Mouse (Mus musculus) kidney, adult 2 months (tissue): ENCODE data around the gene Brca1. TPM values are rescaled to one million over a fixed set of nuclear protein-coding genes. Genes with fewer than 3 reads are reported as not detected.
A peak's percentile ranks its signal among the peaks of the same experiment; 100 is the strongest.
"Not testable (repeated sequence)": the region's sequence is repeated elsewhere in the genome, so short reads cannot be mapped to it uniquely, and the experiment has no call there.

Source experiments
- DNase-seq: peaks from one replicate; pipeline ENCODE4 v3.0.0; 2021
- H3K27ac ChIP-seq: fragments of 200-500 bp; 2 replicates; pipeline ENCODE4 v1.5.1; 2012; ENCODE audit warnings: low read depth, low read length, control low read depth, inconsistent platforms; ENCODE audit not compliant: insufficient read depth
- H3K27me3 ChIP-seq: fragments of 200-500 bp; replicated peaks from 2 replicates; pipeline ENCODE4 v1.6.1; 2012; ENCODE audit warnings: mild to moderate bottlenecking, moderate library complexity, low read length, inconsistent platforms; ENCODE audit not compliant: control insufficient read depth, insufficient read depth
- H3K36me3 ChIP-seq: fragments of 200-500 bp; 2 replicates; pipeline ENCODE4 v1.6.1; 2012; ENCODE audit warnings: mild to moderate bottlenecking, moderate library complexity, low read length, inconsistent platforms; ENCODE audit not compliant: control insufficient read depth, insufficient read depth
- H3K4me1 ChIP-seq: fragments of 200-500 bp; 2 replicates; pipeline ENCODE4 v1.6.1; 2011; ENCODE audit warnings: low read length; ENCODE audit not compliant: control insufficient read depth, insufficient read depth
- H3K4me3 ChIP-seq: fragments of 200-500 bp; 2 replicates; pipeline ENCODE4 v1.5.1; 2011; ENCODE audit warnings: mild to moderate bottlenecking, low read depth, low read length, control low read depth; ENCODE audit not compliant: insufficient read depth
- CTCF ChIP-seq: fragments of 200-500 bp; conservative IDR thresholded peaks from 2 replicates; pipeline ENCODE4 v1.5.1; 2011; ENCODE audit warnings: low read depth, mild to moderate bottlenecking, control low read depth, low read length, moderate library complexity, mixed read lengths; ENCODE audit not compliant: insufficient read depth, insufficient read length
- POLR2A ChIP-seq: fragments of 200-500 bp; IDR thresholded peaks from one replicate; pipeline ENCODE4 v1.6.1; 2011; ENCODE audit warnings: low read depth, low read length, control low read depth
- WGBS: fragments of 180-500 bp; shearing (Covaris S2); methylation state at CpG from one replicate; pipeline ENCODE4 v1.1.7; 2018; 5-methylcytosine and 5-hydroxymethylcytosine counted together
- polyA plus RNA-seq: library from polyadenylated mRNA; depleted of rRNA; stranded (reverse); fragments of >200 nt; gene quantifications from 2 replicates; pipeline ENCODE4 v1.2.3, GENCODE M21; 2012

The Brca1 gene
- polyA plus RNA-seq, 1 experiment: 0.16 TPM

DNA sequence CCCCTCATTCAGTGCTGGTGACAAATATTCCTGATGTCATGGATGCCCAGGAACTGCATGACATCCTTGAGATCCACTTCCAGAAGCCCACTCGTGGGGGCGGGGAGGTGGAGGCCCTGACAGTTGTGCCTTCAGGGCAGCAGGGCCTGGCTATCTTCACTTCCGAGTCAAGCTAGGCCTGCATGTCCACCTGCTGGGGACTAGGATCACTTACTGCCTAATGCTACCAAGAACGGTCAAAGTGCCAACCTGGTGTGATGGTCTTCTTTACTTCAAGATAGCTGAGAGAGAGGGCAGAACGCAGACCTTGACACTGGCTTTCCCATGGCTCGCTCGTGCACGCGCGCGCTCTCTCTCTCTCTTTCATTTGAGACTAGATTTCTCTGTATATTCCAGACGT lies 93.5 kb downstream of the Brca1 start:
- no peak for TF ChIP-seq POLR2A
- TF ChIP-seq CTCF: no peak
- H3K36me3 ChIP-seq: no peaks in the 10 kb centered on the region
- no peak for DNase-seq
- peaks cover 4% of the 10 kb centered on the region; the same call in 1 of the 2 replicates for H3K4me1 ChIP-seq
- H3K4me3 ChIP-seq: no peak overlapping the region
- WGBS: 88% methylated on average over 12 of the region's 12 CpGs
- H3K27me3 ChIP-seq: no peaks in the 10 kb centered on the region
- no peak overlapping the region for H3K27ac ChIP-seq

DNA sequence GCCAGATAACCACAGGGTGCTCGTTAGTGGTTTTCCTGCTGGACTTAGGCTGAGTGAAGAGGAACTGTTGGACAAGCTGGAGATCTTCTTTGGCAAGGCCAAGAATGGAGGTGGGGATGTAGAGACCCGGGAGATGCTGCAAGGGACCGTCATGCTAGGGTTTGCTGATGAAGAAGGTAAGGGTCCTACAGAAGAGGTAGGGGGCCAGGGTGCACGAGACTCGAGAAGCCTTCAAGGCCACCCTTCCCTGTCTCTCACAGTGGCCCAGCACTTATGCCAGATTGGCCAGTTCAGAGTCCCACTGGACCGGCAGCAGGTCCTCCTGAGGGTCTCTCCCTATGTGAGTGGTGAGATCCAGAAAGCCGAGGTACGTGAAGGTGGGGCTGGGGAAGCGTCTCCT lies 94.1 kb downstream of the Brca1 start:
- WGBS: 91% methylated on average over 9 of the region's 9 CpGs
- TF ChIP-seq CTCF: no peak
- no peak for TF ChIP-seq POLR2A
- Histone ChIP-seq H3K27me3 (no peaks in the 10 kb centered on the region), H3K4me1 (peaks cover 4% of the 10 kb centered on the region; the same call in 1 of the 2 replicates), H3K4me3 (no peak overlapping the region), H3K36me3 (no peaks in the 10 kb centered on the region), H3K27ac (no peak overlapping the region)
- DNase-seq: no peak

DNA sequence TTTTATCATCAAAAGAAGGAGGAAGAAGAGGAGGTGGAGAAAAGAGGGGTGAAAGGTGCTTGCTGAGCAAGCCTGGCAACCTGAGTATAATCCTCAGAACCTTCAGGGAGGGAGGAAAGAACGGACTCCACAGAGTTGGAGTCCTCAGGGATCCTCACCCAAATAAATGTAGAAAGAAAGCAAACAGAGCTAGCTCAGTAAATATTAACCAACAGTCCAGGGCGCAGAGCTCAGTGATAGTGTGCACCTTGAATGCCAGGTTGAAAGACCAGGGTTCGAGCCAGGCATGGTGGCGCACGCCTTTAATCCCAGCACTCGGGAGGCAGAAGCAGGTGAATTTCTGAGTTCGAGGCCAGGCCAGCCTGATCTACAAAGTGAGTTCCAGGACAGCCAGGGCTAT lies 96.1 kb downstream of the Brca1 start:
- no peaks in the 10 kb centered on the region for H3K36me3 ChIP-seq
- peaks cover 4% of the 10 kb centered on the region; the same call in 1 of the 2 replicates for H3K4me1 ChIP-seq
- no peak overlapping the region for H3K27ac ChIP-seq
- TF ChIP-seq POLR2A (no peak), CTCF (no peak)
- H3K4me3 ChIP-seq: no peak overlapping the region
- H3K27me3 ChIP-seq: no peaks in the 10 kb centered on the region
- 59% methylated on average over 7 of the region's 7 CpGs for WGBS
- no peak for DNase-seq

DNA sequence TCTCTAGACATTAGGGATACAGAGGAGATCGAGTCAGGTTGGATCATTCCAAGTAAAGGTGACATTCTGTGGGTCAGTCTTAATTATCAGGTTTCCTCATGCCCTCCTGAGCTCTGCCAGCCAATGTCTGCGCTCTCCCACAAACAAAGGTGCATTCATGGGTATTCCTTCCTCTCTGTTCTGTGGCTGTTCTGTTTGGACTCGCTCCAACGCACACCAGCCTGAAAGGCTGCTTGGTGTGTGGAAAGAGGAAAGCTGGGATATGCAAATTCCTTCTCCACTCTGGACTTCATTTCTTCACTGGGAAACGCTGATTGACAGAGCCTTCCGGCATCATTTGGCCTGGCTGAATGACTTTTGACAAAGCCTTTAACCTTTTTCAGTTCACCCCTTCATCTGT lies 97.1 kb downstream of the Brca1 start:
- TF ChIP-seq POLR2A (no peak), CTCF (no peak)
- Histone ChIP-seq H3K4me1 (peaks cover 4% of the 10 kb centered on the region; the same call in 1 of the 2 replicates), H3K36me3 (no peaks in the 10 kb centered on the region), H3K4me3 (no peak overlapping the region), H3K27me3 (no peaks in the 10 kb centered on the region), H3K27ac (no peak overlapping the region)
- WGBS: 41% methylated on average over 6 of the region's 6 CpGs
- no peak for DNase-seq

DNA sequence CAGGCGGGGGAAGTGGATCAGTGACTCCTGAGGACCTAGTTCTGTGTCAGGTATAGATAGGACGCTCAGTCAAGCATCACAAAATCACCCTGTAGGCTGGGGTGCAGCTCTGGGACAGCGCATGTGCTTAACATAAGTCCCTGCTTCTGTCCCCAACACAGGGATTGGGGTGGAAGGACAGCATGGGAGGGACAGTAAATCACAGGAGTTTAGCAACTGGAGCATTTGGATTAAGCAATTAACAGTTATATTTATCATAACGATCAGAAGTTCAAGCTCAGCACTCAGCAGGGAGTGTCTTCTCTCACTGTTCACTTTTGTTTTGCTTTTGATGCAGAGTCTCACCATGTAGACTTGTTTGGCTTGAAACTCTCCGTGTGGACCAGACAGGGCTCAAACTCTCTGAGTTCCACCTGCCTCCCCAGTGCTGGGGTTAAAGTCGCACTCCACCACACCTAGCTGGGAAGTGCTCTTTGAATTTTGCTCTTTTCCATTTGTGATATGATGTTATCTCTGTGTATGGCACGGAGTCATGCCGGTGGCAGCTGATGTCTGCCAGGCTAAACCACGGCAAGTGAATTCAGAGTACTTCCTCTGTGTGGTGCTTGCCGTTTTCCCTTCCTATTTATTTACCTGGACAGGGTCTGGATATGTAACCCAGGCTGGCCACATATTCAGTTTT lies 99.5 kb downstream of the Brca1 start:
- DNase-seq: no peak
- no peaks in the 10 kb centered on the region for H3K36me3 ChIP-seq
- H3K27ac ChIP-seq: no peak overlapping the region
- WGBS: 64% methylated on average over 10 of the region's 10 CpGs
- no peaks in the 10 kb centered on the region for H3K27me3 ChIP-seq
- peaks cover 4% of the 10 kb centered on the region; the same call in 1 of the 2 replicates for H3K4me1 ChIP-seq
- no peak overlapping the region for H3K4me3 ChIP-seq
- TF ChIP-seq CTCF (no peak), POLR2A (no peak)

DNA sequence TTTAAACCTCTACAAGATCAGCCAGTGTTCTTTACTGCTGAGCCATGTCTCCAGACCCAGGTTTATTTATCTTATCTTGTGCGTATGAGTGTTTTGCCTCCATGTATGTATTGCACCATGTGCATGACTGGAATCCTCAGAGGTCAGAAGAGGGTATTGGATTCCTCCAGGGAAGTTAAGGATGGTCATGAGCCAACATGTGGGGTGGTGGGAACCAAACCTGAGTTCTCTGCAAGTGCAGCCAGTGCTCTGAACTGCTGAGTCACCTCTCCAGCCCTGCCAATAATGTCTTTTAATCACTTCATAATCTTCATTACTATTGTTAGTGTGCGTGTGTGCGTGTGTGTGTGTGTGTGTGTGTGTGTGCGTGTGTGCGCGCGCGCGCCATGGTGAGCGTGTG lies 100.2 kb downstream of the Brca1 start:
- Histone ChIP-seq H3K4me1 (peaks cover 4% of the 10 kb centered on the region; the same call in 1 of the 2 replicates), H3K36me3 (no peaks in the 10 kb centered on the region), H3K27me3 (no peaks in the 10 kb centered on the region), H3K27ac (no peak overlapping the region), H3K4me3 (no peak overlapping the region)
- WGBS: 93% methylated on average over 10 of the region's 10 CpGs
- no peak for TF ChIP-seq POLR2A
- no peak for TF ChIP-seq CTCF
- DNase-seq: no peak

DNA sequence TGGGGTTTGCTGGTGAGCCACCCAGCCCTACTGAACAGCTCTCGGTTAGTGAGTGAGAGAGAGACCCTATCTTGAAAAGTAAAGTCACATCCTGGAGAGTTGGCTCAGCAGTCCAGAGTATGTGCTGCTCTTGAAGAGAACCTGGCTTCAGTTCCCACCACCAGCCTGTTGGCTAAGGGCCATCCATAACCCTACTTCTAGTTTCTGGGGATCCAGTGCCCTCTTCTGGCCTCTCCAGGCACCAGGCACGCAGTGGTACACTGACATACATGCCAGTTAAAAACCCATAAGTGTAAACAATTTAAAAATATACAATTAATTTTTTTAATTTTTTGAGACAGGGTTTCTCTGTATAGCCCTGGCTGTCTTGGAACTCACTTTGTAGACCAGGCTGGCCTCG lies 101.4 kb downstream of the Brca1 start:
- no peaks in the 10 kb centered on the region for H3K27me3 ChIP-seq
- peak; percentile 38 for DNase-seq
- H3K4me3 ChIP-seq: no peak overlapping the region
- no peak overlapping the region for H3K27ac ChIP-seq
- 91% methylated on average over 3 of the region's 3 CpGs for WGBS
- peak; percentile 41 for TF ChIP-seq CTCF
- TF ChIP-seq POLR2A: no peak
- no peaks in the 10 kb centered on the region for H3K36me3 ChIP-seq
- peaks cover 4% of the 10 kb centered on the region; the same call in 1 of the 2 replicates for H3K4me1 ChIP-seq

DNA sequence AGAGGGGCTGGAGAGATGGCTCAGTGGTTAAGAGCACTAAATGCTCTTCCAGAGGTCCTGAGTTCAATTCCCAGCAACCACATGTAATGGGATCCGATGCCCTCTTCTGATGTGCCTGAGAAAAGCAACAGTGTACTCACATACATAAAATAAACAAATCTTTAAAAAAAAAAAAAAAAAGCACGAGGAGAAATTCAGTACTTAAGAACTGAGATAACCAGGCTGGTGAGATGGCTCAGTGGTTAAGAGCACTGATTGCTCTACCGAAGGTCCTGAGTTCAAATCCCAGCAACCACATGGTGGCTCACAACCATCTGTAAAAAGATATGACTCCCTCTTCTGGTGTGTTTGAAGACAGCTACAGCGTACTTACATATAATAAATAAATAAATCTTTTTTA lies 102.2 kb downstream of the Brca1 start:
- not testable (repeated sequence) for H3K27ac ChIP-seq, H3K4me3 ChIP-seq, H3K36me3 ChIP-seq, H3K4me1 ChIP-seq, DNase-seq, H3K27me3 ChIP-seq
- 84% methylated on average over 4 of the region's 4 CpGs for WGBS
